Mouse (Mus musculus): ENCODE results near the gene Tnk1. TPM values are rescaled to one million over a fixed set of nuclear protein-coding genes. Genes with fewer than 3 reads are reported as not detected.

The Tnk1 gene
- polyA plus RNA-seq, 1 experiment from 2014 or later = 5.0 TPM

DNA sequence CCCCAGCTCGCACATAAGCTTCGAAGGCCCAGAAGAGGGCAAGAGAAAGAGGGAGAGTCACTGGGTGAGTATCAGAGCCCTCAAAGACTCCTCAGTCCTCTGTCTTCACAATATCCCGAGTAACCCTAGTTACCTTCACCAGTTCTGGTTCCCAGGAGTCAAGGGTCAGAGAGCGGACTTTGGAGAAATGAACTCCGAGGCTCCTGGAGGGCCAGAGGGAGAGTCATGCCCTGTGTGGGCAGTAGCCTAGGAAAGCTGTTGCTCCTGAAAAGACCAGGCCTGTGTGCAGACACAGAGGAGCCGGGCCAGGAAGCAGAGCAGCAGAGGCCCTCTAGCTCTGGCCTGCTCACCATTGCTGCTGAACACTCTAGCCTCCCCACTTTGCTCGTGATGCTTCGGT lies 26.1 kb upstream of the Tnk1 start:
- Histone ChIP-seq H3K4me3 (no peak overlapping the region), H3K27me3 (no peaks in the 10 kb centered on the region), H3K9me3 (no peaks in the 10 kb centered on the region), H3K36me3 (no peaks in the 10 kb centered on the region), H3K4me2 (no peak overlapping the region), H3K4me1 (peaks cover 21% of the 10 kb centered on the region), H3K27ac (0 out of 2 replicates have a peak overlapping the region, but pooled peaks have one; percentile 24), H3K9ac (no peak overlapping the region)
- WGBS = 78% methylated on average over 8 of the region's 8 CpGs
- ATAC-seq (ENCODE audit: insufficient number of reproducible peaks, low FRiP score, low TSS enrichment, low read depth) = no peak

DNA sequence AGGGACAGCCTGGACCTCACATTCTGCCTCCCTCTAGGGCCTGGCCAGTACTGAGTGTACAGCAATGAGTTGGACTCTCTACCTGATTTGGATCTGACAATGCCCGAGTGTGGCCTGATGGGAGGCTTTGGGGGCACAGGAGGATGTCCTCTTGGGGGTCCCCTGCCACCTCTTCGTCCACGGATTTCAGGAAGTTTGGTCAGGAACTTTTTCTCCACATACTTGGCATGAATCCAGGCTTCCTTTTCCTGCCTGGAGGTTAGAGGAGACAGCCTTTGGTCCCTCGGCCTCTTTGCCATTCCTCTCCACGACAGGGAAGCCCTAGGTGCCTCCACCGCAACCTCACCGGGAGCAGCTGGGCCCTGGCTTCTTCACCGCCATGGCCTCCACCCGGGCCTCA lies 25.7 kb upstream of the Tnk1 start:
- Histone ChIP-seq H3K9me3 (no peaks in the 10 kb centered on the region), H3K36me3 (no peaks in the 10 kb centered on the region), H3K4me1 (peaks cover 25% of the 10 kb centered on the region), H3K27me3 (no peaks in the 10 kb centered on the region), H3K4me2 (no peak overlapping the region), H3K27ac (peak overlapping the region; percentile 55; the same call in 1 of the 2 replicates), H3K4me3 (no peak overlapping the region), H3K9ac (no peak overlapping the region)
- no peak for ATAC-seq (ENCODE audit: insufficient number of reproducible peaks, low FRiP score, low TSS enrichment, low read depth)
- WGBS = 64% methylated on average over 9 of the region's 9 CpGs

DNA sequence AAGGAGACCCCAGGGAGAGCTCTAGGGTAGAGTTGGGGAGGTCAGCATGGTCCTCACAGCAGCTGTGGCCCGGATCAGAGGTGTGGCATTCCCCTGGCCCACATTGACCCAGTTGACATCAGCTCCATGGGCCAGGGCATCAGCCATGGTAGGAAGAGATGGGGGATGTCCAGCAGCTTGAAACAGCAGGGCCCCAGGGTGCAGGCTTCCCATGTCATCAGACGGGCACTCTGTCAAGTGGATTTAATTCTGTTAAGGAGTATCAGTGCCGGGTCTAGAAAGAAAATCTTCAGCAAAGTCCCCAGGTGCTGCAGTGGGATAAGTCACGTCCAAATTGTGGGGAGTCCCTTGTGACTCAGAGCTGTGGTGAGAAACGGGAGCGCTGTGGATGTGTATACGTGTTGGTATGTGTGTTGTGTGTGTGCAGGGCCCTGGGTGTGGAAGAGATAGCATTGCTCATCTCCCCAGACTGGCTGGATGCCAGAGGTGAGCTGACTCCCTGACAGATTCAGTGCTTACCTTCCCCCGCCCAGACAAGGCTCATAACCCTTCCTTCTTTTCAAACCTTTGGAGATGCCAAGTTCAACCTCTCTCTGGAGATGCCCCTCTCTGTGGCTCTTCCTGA lies 25.1 kb upstream of the Tnk1 start:
- no peak overlapping the region for H3K4me2 ChIP-seq
- H3K9me3 ChIP-seq = no peaks in the 10 kb centered on the region
- WGBS = 83% methylated on average over 8 of the region's 8 CpGs
- H3K4me3 ChIP-seq = no peak overlapping the region
- ATAC-seq (ENCODE audit: insufficient number of reproducible peaks, low FRiP score, low TSS enrichment, low read depth) = no peak
- peaks cover 31% of the 10 kb centered on the region for H3K4me1 ChIP-seq
- H3K36me3 ChIP-seq = no peaks in the 10 kb centered on the region
- H3K27me3 ChIP-seq = no peaks in the 10 kb centered on the region
- H3K9ac ChIP-seq = no peak overlapping the region
- peak overlapping the region; percentile 55 for H3K27ac ChIP-seq

DNA sequence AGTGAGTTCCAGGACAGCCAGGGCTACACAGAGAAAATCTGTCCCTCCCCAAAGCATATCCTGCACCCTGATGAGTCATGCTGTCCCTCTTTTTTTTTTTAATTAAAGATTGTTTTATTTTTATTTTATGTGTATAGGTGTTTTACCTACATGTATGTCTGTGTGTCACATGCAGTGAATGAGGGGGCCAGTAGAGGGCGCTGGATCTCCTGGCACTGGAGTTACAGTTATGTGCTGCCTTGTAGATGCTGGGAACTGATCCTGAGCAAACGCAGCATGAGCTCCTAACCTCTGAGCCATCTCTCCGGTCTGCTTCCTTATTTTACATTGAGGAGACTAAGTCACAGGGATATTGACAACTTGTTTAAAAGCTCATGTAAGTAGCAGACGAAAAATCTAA lies 24.5 kb upstream of the Tnk1 start:
- Histone ChIP-seq H3K36me3 (no peaks in the 10 kb centered on the region), H3K9ac (no peak overlapping the region)
- no peak for ATAC-seq (ENCODE audit: insufficient number of reproducible peaks, low FRiP score, low TSS enrichment, low read depth)

DNA sequence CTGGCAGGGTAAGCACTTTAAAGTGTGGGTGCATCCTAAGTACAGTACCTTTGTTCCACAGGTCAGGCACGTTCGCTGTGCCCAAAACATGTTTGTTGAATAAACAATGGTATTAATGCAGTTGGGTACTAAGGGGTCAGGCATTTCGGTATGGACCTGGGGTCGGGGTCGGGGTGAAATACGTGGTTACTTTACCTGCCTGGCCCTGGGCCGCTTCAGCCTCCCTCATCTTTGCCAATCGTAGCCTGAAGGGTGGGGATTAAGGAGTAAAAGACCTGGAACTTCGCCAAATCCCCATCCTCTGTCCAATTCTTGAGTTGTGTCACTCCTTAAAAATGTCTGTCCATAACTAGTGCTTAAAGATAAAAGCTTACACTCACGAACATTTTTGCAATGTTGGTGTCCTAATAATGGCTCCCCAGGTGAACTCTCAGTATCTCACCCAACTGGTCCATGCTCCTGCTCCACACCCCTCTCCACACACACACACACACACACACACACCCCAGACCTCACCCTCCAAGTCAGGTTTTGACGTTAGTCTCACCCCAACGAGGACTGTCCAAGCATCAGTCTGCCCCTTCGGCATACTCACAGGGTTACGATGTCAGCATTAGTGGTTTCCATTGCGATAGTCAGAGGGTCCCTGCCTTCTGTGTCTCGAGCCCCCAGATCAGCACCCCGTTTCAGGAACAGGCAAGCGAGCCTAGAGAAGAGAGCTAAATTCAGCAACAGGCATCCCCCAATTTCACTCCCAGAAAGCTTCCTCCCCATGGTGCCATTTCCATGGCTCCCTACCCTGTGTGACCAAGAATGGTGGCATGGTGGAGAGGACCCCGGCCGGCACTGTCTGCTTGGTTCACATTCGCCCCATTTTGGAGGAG lies 23.5 kb upstream of the Tnk1 start:
- Histone ChIP-seq H3K9me3 (no peaks in the 10 kb centered on the region), H3K36me3 (no peaks in the 10 kb centered on the region), H3K4me1 (peaks cover 48% of the 10 kb centered on the region), H3K4me3 (peak overlapping the region; percentile 55), H3K9ac (peak overlapping the region; percentile 47; the same call in 1 of the 2 replicates), H3K27ac (peak overlapping the region; percentile 92), H3K4me2 (peak overlapping the region; percentile 90), H3K27me3 (no peaks in the 10 kb centered on the region)
- 55% methylated on average over 21 of the region's 21 CpGs for WGBS
- no peak for ATAC-seq (ENCODE audit: insufficient number of reproducible peaks, low FRiP score, low TSS enrichment, low read depth)

More for the DNA sequence above, 24.5 kb upstream of the Tnk1 start:
- Histone ChIP-seq H3K4me1 (peaks cover 37% of the 10 kb centered on the region), H3K27me3 (no peaks in the 10 kb centered on the region), H3K27ac (no peak overlapping the region), H3K4me2 (no peak overlapping the region), H3K4me3 (no peak overlapping the region), H3K9me3 (no peaks in the 10 kb centered on the region)
- WGBS = 64% methylated on average over 4 of the region's 4 CpGs

DNA sequence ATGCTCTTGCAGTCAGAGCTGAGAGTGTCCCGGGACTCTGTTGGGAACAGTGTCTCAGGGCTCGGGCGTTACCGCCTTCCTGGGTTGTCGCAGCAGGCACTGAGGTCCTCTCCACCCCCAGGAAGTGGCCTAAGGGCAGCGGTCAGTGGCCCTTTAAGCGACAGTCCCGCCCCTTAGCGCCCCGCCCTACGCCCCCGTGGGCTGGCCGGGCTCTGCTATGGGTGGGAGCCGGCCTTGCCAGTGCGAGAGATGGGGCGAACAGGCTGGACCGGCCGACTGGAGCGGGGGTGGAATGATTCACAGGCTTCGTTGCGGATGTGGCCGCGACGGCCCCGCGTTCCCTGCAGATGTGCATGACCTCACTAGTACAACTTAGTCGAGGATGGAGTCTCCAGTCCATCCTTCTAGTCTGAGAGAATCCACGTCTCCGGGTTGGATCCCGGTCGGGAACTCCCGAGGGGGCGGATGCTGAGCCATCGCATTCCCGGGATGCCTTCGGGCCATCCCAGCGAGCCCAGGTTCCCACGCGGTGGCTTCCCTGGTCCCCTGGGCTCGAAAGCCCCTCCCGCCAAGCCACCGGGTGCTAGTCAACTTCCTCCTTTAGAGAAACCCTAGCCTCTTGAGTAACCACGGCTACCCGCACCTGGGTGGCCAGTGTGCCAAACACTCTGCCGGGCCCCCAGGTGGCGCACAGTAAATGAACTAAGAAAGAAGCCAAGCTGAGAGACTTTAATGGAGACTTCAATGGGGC lies 22.5 kb upstream of the Tnk1 start, which contains the start of gene Kctd11:
Gene Kctd11, minus strand, starts transcription at position 554 of the 751 bp plus-strand sequence.
- Histone ChIP-seq H3K9ac (peak within 1 kb of the TSS; percentile 47), H3K9me3 (no peaks in the 10 kb centered on the region), H3K27ac (peak within 1 kb of the TSS; percentile 92), H3K27me3 (no peaks in the 10 kb centered on the region), H3K4me3 (peak within 1 kb of the TSS; percentile 55), H3K4me1 (peaks cover 57% of the 10 kb centered on the region), H3K4me2 (peak within 1 kb of the TSS; percentile 90), H3K36me3 (no peaks in the 10 kb centered on the region)
- peak; percentile 78 for ATAC-seq (ENCODE audit: insufficient number of reproducible peaks, low FRiP score, low TSS enrichment, low read depth)
- WGBS = under 1% methylated on average over 46 of the region's 46 CpGs

DNA sequence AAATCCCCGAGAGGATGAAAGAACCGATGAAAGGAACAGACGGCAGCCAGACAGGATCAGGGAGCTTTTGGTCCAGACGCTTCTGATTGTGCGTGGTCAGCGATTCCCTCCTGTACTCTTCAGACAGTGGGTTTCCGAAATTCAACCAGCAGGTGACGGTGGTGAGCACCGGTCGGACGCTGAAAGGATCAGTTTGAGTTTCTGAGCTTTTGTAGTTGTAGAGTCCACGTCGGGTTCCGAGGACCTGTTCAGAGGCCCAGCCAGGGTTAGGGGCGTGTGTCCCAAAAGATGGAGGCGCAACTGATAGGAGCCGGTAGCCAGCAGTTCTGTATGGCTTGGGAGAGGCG lies 21.9 kb upstream of the Tnk1 start:
- H3K36me3 ChIP-seq = no peaks in the 10 kb centered on the region
- H3K4me2 ChIP-seq = peak overlapping the region; percentile 90
- H3K9me3 ChIP-seq = no peaks in the 10 kb centered on the region
- WGBS = 0% methylated on average over 18 of the region's 18 CpGs
- peak overlapping the region; percentile 47 for H3K9ac ChIP-seq
- peak overlapping the region; percentile 92 for H3K27ac ChIP-seq
- H3K4me1 ChIP-seq = peaks cover 62% of the 10 kb centered on the region
- H3K27me3 ChIP-seq = no peaks in the 10 kb centered on the region
- peak overlapping the region; percentile 55 for H3K4me3 ChIP-seq
- peak; percentile 32 for ATAC-seq (ENCODE audit: insufficient number of reproducible peaks, low FRiP score, low TSS enrichment, low read depth)

DNA sequence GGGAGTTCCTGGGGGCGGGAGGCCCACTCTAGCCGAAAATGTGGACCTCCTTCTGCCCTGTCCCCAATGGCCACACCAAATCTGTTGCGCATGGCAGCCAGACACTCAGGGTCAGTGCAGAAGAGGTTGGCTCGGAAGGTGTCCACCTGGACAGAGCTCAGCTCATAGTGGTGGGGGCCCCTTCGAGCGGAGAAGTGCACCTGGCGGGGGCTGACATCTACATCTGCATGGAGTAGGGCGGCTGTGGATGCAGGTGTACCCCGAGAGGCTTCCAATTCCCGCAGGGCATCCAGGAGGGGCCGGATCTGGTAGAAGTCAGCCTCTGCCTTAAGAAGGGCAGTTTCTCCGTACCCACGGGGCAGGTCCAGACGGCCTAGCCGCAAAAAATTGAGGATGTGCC lies 21.2 kb upstream of the Tnk1 start:
- Histone ChIP-seq H3K4me3 (peak overlapping the region; percentile 55), H3K9me3 (no peaks in the 10 kb centered on the region), H3K4me1 (peaks cover 62% of the 10 kb centered on the region), H3K27ac (peak overlapping the region; percentile 92; the same call in 1 of the 2 replicates), H3K36me3 (no peaks in the 10 kb centered on the region), H3K27me3 (no peaks in the 10 kb centered on the region), H3K9ac (peak overlapping the region; percentile 47; the same call in 1 of the 2 replicates), H3K4me2 (peak overlapping the region; percentile 90)
- WGBS = 50% methylated on average over 15 of the region's 15 CpGs
- no peak for ATAC-seq (ENCODE audit: insufficient number of reproducible peaks, low FRiP score, low TSS enrichment, low read depth)

DNA sequence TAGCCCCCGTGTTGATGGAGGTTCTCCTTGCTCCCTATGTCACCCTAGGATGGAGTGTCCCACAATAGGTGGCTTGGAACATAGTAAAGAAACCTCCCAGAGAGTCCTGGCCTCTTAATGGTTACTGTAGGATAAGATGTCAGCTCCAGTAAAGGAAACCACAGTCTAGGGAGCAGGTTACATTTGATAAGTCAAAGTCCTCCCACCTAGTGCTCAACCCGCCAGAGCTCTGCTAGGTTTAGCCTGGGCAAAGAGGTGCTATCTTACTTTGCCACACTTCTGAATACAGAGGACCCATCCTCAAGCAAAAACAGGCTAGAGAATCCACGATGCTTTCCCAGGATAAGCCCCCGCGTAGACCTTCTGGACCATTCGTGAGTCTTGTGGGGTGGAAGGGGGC lies 20.4 kb upstream of the Tnk1 start:
- peak overlapping the region; percentile 90; the same call in 1 of the 2 replicates for H3K4me2 ChIP-seq
- H3K4me1 ChIP-seq = peaks cover 62% of the 10 kb centered on the region
- 89% methylated on average over 6 of the region's 6 CpGs for WGBS
- H3K9me3 ChIP-seq = no peaks in the 10 kb centered on the region
- peak overlapping the region; percentile 55 for H3K4me3 ChIP-seq
- H3K9ac ChIP-seq = no peak overlapping the region
- H3K27ac ChIP-seq = no peak overlapping the region
- no peak for ATAC-seq (ENCODE audit: insufficient number of reproducible peaks, low FRiP score, low TSS enrichment, low read depth)
- H3K36me3 ChIP-seq = no peaks in the 10 kb centered on the region
- H3K27me3 ChIP-seq = no peaks in the 10 kb centered on the region

DNA sequence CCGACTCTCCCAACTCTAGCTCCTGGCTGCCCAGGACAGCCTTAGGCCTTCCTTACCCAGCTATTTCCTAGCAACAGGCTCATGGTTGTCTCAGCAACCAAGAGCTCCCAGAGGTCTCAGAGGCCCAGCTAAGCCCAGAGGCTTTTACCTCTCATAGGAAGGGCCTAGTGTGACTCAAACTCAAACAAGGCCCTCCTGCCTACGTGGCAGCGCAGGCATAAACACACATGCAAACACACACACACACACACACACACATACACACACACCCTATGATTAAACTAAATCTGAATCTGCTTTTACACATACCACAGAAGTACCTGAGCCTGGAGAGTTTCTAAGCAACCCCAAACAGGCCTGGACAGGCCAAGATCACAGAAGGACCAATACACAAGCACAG lies 19.9 kb upstream of the Tnk1 start:
- no peak overlapping the region for H3K4me3 ChIP-seq
- no peak overlapping the region for H3K9ac ChIP-seq
- no peaks in the 10 kb centered on the region for H3K9me3 ChIP-seq
- WGBS = 65% methylated on average over 3 of the region's 3 CpGs
- no peaks in the 10 kb centered on the region for H3K27me3 ChIP-seq
- peaks cover 62% of the 10 kb centered on the region for H3K4me1 ChIP-seq
- no peaks in the 10 kb centered on the region for H3K36me3 ChIP-seq
- H3K27ac ChIP-seq = no peak overlapping the region
- H3K4me2 ChIP-seq = 0 out of 2 replicates have a peak overlapping the region, but pooled peaks have one; percentile 90
- no peak for ATAC-seq (ENCODE audit: insufficient number of reproducible peaks, low FRiP score, low TSS enrichment, low read depth)

DNA sequence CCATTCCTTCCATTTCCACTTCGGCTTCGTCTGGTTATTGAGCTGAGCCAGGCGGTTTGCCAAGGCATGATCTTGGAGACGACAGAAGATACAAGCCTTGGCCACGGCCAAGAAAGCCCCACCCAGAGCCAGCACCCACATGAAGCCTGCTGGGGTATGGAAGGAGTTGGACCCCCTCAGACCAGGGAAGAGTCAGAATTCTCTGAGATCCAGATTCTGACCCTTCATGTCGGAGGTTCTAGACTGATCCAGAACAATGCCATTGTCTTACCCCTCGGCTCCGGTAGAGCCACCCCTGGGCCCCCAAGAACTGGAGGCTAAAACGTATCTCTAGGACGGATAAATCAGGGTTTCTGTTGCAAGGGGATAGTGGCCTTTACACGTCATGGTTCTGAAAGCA lies 19.3 kb upstream of the Tnk1 start, which contains the start of gene Tmem95:
Gene Tmem95, minus strand, starts transcription at position 141 of the 400 bp plus-strand sequence.
- H3K4me1 ChIP-seq = peaks cover 62% of the 10 kb centered on the region
- peak within 1 kb of the TSS; percentile 74 for H3K27ac ChIP-seq
- 77% methylated on average over 11 of the region's 11 CpGs for WGBS
- H3K9ac ChIP-seq = no peak within 1 kb of the TSS
- H3K4me3 ChIP-seq = peak within 1 kb of the TSS; percentile 19
- H3K4me2 ChIP-seq = peak within 1 kb of the TSS; percentile 90; the same call in 1 of the 2 replicates
- no peaks in the 10 kb centered on the region for H3K27me3 ChIP-seq
- no peaks in the 10 kb centered on the region for H3K9me3 ChIP-seq
- no peaks in the 10 kb centered on the region for H3K36me3 ChIP-seq
- no peak for ATAC-seq (ENCODE audit: insufficient number of reproducible peaks, low FRiP score, low TSS enrichment, low read depth)
